In the genomic region with DNA sequence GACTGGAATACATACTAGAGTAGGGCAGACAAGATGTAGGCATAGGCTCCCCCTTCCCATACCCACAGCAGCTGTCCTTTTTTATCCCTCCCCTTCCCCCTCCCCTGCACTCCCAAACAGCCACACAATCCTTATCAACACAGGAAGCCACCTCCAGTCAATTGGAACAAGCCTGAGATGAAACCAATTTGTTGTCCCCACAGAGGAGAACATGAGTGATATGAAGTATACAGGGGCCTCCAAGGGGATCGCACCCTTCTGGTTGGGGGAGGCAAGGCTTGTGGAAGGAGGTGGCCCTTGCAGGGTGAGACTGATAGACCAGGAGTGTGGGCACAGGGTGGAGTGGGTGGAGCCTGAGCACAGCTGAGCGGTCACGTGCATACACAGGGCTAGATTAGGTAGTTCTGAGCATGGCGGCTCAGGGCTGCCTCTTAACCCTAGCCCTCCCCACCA, we compare ENCODE assay signal across 7 mouse cellular contexts.
A peak's percentile ranks its signal among the peaks of the same experiment; 100 is the strongest.
DNase-seq lines count a peak whose midpoint lies in the region; ATAC-seq and TF ChIP-seq lines count a peak whose summit lies in the region.

No protein-coding gene starts in this region.

- no peaks in the 10 kb centered on the region for H3K79me2 ChIP-seq in MEL (ENCODE audit: control insufficient read depth, insufficient read depth, low read length, poor library complexity)

- H3K4me3 ChIP-seq in MEL (ENCODE audit: control insufficient read depth in 1 of 2, insufficient read depth in 1 of 2, low read depth in 2 of 2, low read length in 2 of 2): peak overlapping the region in 1 of 2 experiments; percentile 19; a peak in 1 of 4 replicates
- no peak overlapping the region for H3K4me3 ChIP-seq in hindbrain, embryonic 12.5 days

- peak; percentile 70 for ATAC-seq in hindbrain, embryonic 12.5 days (ENCODE audit: low FRiP score)

- peaks cover 1 to 5% of the 10 kb centered on the region in 2 experiments; a peak in 2 of 4 replicates for H3K27me3 ChIP-seq in MEL (ENCODE audit: control insufficient read depth in 1 of 2, insufficient read depth in 2 of 2, low read length in 2 of 2)
- 0 out of 2 replicates have a peak, but pooled peaks cover 3% of the 10 kb centered on the region for H3K27me3 ChIP-seq in hindbrain, embryonic 12.5 days

- DNase-seq in MEL (ENCODE audit: low read depth, low spot score): peak; percentile 42
- peak; percentile 55 for DNase-seq in brain, embryonic 14.5 days (ENCODE audit: low read depth)
- DNase-seq in lung, postnatal 36 days: peak; percentile 34
- no peak for DNase-seq in spleen, adult 18-20 months
- no peak for DNase-seq in spleen, postnatal 10 days (ENCODE audit: low spot score in 2 of 2)
- no peak for DNase-seq in layer of hippocampus, adult 9-11 months

- no peak for TF ChIP-seq CTCF in MEL (IDR thresholded peaks at IDR 0.05 in 2 of 3, conservative IDR thresholded peaks at IDR 0.05 in 1 of 3; ENCODE audit: control insufficient read depth in 1 of 3, insufficient read depth in 1 of 3, low read depth in 2 of 3, low read length in 3 of 3, poor library complexity in 1 of 3, severe bottlenecking in 1 of 3)
- no peak for TF ChIP-seq CTCF in brain, embryonic 14.5 days (IDR thresholded peaks at IDR 0.05; ENCODE audit: borderline replicate concordance, extremely low read depth, insufficient read depth, insufficient read length)

- no peaks in the 10 kb centered on the region for H3K9me3 ChIP-seq in MEL (replicated peaks; ENCODE audit: insufficient read depth, low read length)
- H3K9me3 ChIP-seq in hindbrain, embryonic 12.5 days (replicated peaks): no peaks in the 10 kb centered on the region

- WGBS in hindbrain, embryonic 12.5 days: 48% methylated on average over 4 of the region's 4 CpGs

- no peak overlapping the region for H3K27ac ChIP-seq in MEL (ENCODE audit: control insufficient read depth, low read depth, low read length)
- H3K27ac ChIP-seq in hindbrain, embryonic 12.5 days: peak overlapping the region; percentile 52

- no peak overlapping the region for H3K4me2 ChIP-seq in hindbrain, embryonic 12.5 days (replicated peaks)

- no peak for TF ChIP-seq RAD21 in MEL (IDR thresholded peaks at IDR 0.05; ENCODE audit: low read depth, low read length)

- no peak for TF ChIP-seq EP300 in MEL (IDR thresholded peaks at IDR 0.05; ENCODE audit: low read depth in 1 of 2, low read length in 2 of 2)

- peaks cover 0 to 3% of the 10 kb centered on the region in 2 experiments; a peak in 2 of 4 replicates for H3K36me3 ChIP-seq in MEL (ENCODE audit: control insufficient read depth in 1 of 2, insufficient read depth in 2 of 2, low read length in 2 of 2)
- no peaks in the 10 kb centered on the region for H3K36me3 ChIP-seq in hindbrain, embryonic 12.5 days

- TF ChIP-seq POLR2A in MEL (IDR thresholded peaks at IDR 0.05; ENCODE audit: control insufficient read depth in 1 of 2, insufficient read depth in 1 of 2, low read depth in 1 of 2, low read length in 2 of 2, poor library complexity in 1 of 2): no peak
- TF ChIP-seq POLR2A in brain, embryonic 14.5 days (IDR thresholded peaks at IDR 0.05; ENCODE audit: borderline replicate concordance, extremely low read depth, insufficient read depth, insufficient read length, poor library complexity, severe bottlenecking): no peak

- peaks cover 8 to 23% of the 10 kb centered on the region in 2 experiments for H3K4me1 ChIP-seq in MEL (ENCODE audit: control insufficient read depth in 1 of 2, insufficient read depth in 2 of 2, low read length in 2 of 2)
- H3K4me1 ChIP-seq in hindbrain, embryonic 12.5 days: peaks cover 42% of the 10 kb centered on the region

- H3K9ac ChIP-seq in MEL (ENCODE audit: control insufficient read depth, low read depth, low read length, poor library complexity, severe bottlenecking): no peak overlapping the region
- no peak overlapping the region; the same call in 1 of the 2 replicates for H3K9ac ChIP-seq in hindbrain, embryonic 12.5 days

TF ChIP-seq in MEL, 35 proteins besides CTCF, POLR2A, EP300 and RAD21:
- TF ChIP-seq POLR2AphosphoS2 (IDR thresholded peaks at IDR 0.05; ENCODE audit: low read length) (no peak), ELF1 (IDR thresholded peaks at IDR 0.05; ENCODE audit: low read depth, low read length) (no peak), MAX (IDR thresholded peaks at IDR 0.05; ENCODE audit: low read length) (peak; percentile 36; the same call in 1 of the 2 replicates), JUND (IDR thresholded peaks at IDR 0.05; ENCODE audit: low read depth, low read length) (no peak), UBTF (IDR thresholded peaks at IDR 0.05; ENCODE audit: borderline replicate concordance, insufficient read depth, low read depth, low read length) (no peak), ZMIZ1 (IDR thresholded peaks at IDR 0.05; ENCODE audit: low read depth, low read length) (no peak), ZNF384 (IDR thresholded peaks at IDR 0.05; ENCODE audit: low read depth, low read length) (no peak), GABPA (IDR thresholded peaks at IDR 0.05; ENCODE audit: low read depth, low read length) (no peak), NRF1 (IDR thresholded peaks at IDR 0.05; ENCODE audit: insufficient read depth, low read depth, low read length, poor library complexity, severe bottlenecking) (no peak), CHD2 (IDR thresholded peaks at IDR 0.05; ENCODE audit: low read length) (no peak), SMC3 (IDR thresholded peaks at IDR 0.05; ENCODE audit: low read depth, low read length) (no peak), MYB (IDR thresholded peaks at IDR 0.05; ENCODE audit: low read depth, low read length) (no peak), GATA1 (IDR thresholded peaks at IDR 0.05; ENCODE audit: low read depth, low read length) (no peak), POLR2AphosphoS5 (IDR thresholded peaks at IDR 0.05; ENCODE audit: borderline replicate concordance, low read depth, low read length) (no peak), USF1 (IDR thresholded peaks at IDR 0.05; ENCODE audit: low read depth, low read length) (peak; percentile 90), NELFE (IDR thresholded peaks at IDR 0.05; ENCODE audit: low read depth, low read length) (no peak), HCFC1 (IDR thresholded peaks at IDR 0.05; ENCODE audit: low read depth, low read length) (no peak), USF2 (IDR thresholded peaks at IDR 0.05; ENCODE audit: borderline replicate concordance in 1 of 2, insufficient read depth in 1 of 2, low read depth in 1 of 2, low read length in 2 of 2) (peak in 1 of 2 experiments; percentile 52; a peak in 1 of 4 replicates), MAZ (IDR thresholded peaks at IDR 0.05; ENCODE audit: low read depth, low read length) (no peak), MYC (IDR thresholded peaks at IDR 0.05; ENCODE audit: low read depth, low read length) (no peak), BHLHE40 (IDR thresholded peaks at IDR 0.05; ENCODE audit: borderline replicate concordance, low read depth, low read length) (peak; percentile 84), ETS1 (IDR thresholded peaks at IDR 0.05; ENCODE audit: low read depth, low read length) (peak; percentile 65), SIN3A (IDR thresholded peaks at IDR 0.05; ENCODE audit: low read length) (no peak; the same call in 1 of the 2 replicates), MXI1 (IDR thresholded peaks at IDR 0.05; ENCODE audit: low read depth, low read length) (peak; percentile 38; the same call in 1 of the 2 replicates), ZC3H11A (IDR thresholded peaks at IDR 0.05; ENCODE audit: low read depth, low read length) (peak; percentile 11; the same call in 1 of the 2 replicates)

Comparison
In these comparisons a context has a peak if more than half of its experiments do, and no peak if none do; other contexts are left out.
1. DNase-seq: peak in MEL (single experiment), brain, embryonic 14.5 days (single experiment) and lung, postnatal 36 days (single experiment); none in spleen, adult 18-20 months (0 of 2), spleen, postnatal 10 days (0 of 2) and layer of hippocampus, adult 9-11 months (single experiment).